Mouse (Mus musculus) olfactory bulb, adult 2 months (tissue): ENCODE data around the gene Rfesd. TPM values are rescaled to one million over a fixed set of nuclear protein-coding genes. Genes with fewer than 3 reads are reported as not detected.
A peak's percentile ranks its signal among the peaks of the same experiment; 100 is the strongest.

ENCODE experiments used
- H3K27ac ChIP-seq: fragments of 200-500 bp; 2 replicates; pipeline ENCODE4 v1.5.1; 2012; ENCODE audit warnings: low read depth, low read length; ENCODE audit not compliant: insufficient read depth
- H3K4me1 ChIP-seq: fragments of 200-500 bp; 2 replicates; pipeline ENCODE4 v1.6.1; 2012; ENCODE audit warnings: low read length; ENCODE audit not compliant: control insufficient read depth, insufficient read depth
- H3K4me3 ChIP-seq: fragments of 200-500 bp; 2 replicates; pipeline ENCODE4 v1.5.1; 2012; ENCODE audit warnings: mild to moderate bottlenecking, low read depth, low read length, moderate library complexity; ENCODE audit not compliant: insufficient read depth
- CTCF ChIP-seq: fragments of 200-500 bp; IDR thresholded peaks from 2 replicates; pipeline ENCODE4 v1.5.1; 2012; ENCODE audit warnings: low read depth, mild to moderate bottlenecking, low read length, moderate library complexity; ENCODE audit not compliant: insufficient read depth
- POLR2A ChIP-seq: fragments of 200-500 bp; IDR thresholded peaks from 2 replicates; pipeline ENCODE4 v1.6.1; 2012; ENCODE audit warnings: mild to moderate bottlenecking, low read depth, low read length, moderate library complexity; ENCODE audit not compliant: insufficient read depth
- WGBS: fragments of 180-500 bp; shearing (Covaris S2); methylation state at CpG from one replicate; pipeline ENCODE4 v1.1.7; 2018; 5-methylcytosine and 5-hydroxymethylcytosine counted together
- polyA plus RNA-seq: library from polyadenylated mRNA; stranded (reverse); fragments of >200 nt; gene quantifications from 2 replicates; pipeline ENCODE4 v1.2.4, GENCODE M21; 2012; ENCODE audit warnings: low replicate concordance; ENCODE audit not compliant: missing spikeins, insufficient read depth, insufficient read length

Rfesd gene
- polyA plus RNA-seq: not detected in 2 replicates

GRCm38 (mm10) chr13:76017974-76018843, at the start of gene Rfesd:
TSS of gene Rfesd (minus strand) at chr13:76018719.
- Histone ChIP-seq H3K27ac (peak within 1 kb of the TSS; percentile 94), H3K4me3 (peak within 1 kb of the TSS; percentile 96), H3K4me1 (peaks cover 3% of the 10 kb centered on the region; the same call in 1 of the 2 replicates)
- WGBS: under 1% methylated on average over 50 of the region's 50 CpGs
- no peak for TF ChIP-seq CTCF
- peak; percentile 80 for TF ChIP-seq POLR2A

- H3K4me1 ChIP-seq: no peaks in the 10 kb centered on the region
- H3K27ac ChIP-seq: no peak overlapping the region
- 88% methylated on average over 13 of the region's 13 CpGs for WGBS
- TF ChIP-seq CTCF: no peak
- no peak for TF ChIP-seq POLR2A
- H3K4me3 ChIP-seq: no peak overlapping the region
Measured at GRCm38 (mm10) chr13:76064363-76064945, 45.9 kb upstream of the Rfesd start.

GRCm38 (mm10) chr13:76063548-76063947, 45.0 kb upstream of the Rfesd start:
- H3K4me3 ChIP-seq: no peak overlapping the region
- TF ChIP-seq POLR2A (no peak), CTCF (no peak)
- 90% methylated on average over 4 of the region's 4 CpGs for whole genome bisulfite sequencing

GRCm38 (mm10) chr13:76062569-76062968, 44.0 kb upstream of the Rfesd start:
- no peak overlapping the region for H3K4me3 ChIP-seq
- no peaks in the 10 kb centered on the region for H3K4me1 ChIP-seq
- no peak overlapping the region for H3K27ac ChIP-seq
- no peak for TF ChIP-seq CTCF
- TF ChIP-seq POLR2A: no peak
- 94% methylated on average over 3 of the region's 3 CpGs for WGBS

More at GRCm38 (mm10) chr13:76063548-76063947, 45.0 kb upstream of the Rfesd start:
- Histone ChIP-seq H3K27ac (no peak overlapping the region), H3K4me1 (no peaks in the 10 kb centered on the region)

- TF ChIP-seq CTCF: no peak
- TF ChIP-seq POLR2A: no peak
- Histone ChIP-seq H3K4me1 (no peaks in the 10 kb centered on the region), H3K4me3 (no peak overlapping the region), H3K27ac (no peak overlapping the region)
- WGBS: 83% methylated on average over 3 of the region's 3 CpGs
Measured at GRCm38 (mm10) chr13:76062126-76062525, 43.6 kb upstream of the Rfesd start.

- TF ChIP-seq POLR2A (no peak), CTCF (no peak)
- WGBS: 89% methylated on average over 4 of the region's 4 CpGs
- peaks cover 16% of the 10 kb centered on the region for H3K4me1 ChIP-seq
- H3K4me3 ChIP-seq: no peak overlapping the region
- no peak overlapping the region for H3K27ac ChIP-seq
Measured at GRCm38 (mm10) chr13:76059591-76059990, 41.1 kb upstream of the Rfesd start.

GRCm38 (mm10) chr13:76057267-76058069, 38.9 kb upstream of the Rfesd start:
- H3K4me1 ChIP-seq: peaks cover 16% of the 10 kb centered on the region
- H3K4me3 ChIP-seq: no peak overlapping the region
- 79% methylated on average over 10 of the region's 10 CpGs for WGBS
- TF ChIP-seq CTCF (no peak), POLR2A (no peak)
- no peak overlapping the region for H3K27ac ChIP-seq

- H3K4me1 ChIP-seq: peaks cover 16% of the 10 kb centered on the region
- WGBS: 13% methylated on average over 10 of the region's 10 CpGs
- TF ChIP-seq POLR2A (no peak), CTCF (no peak)
- no peak within 1 kb of the TSS for H3K27ac ChIP-seq
- H3K4me3 ChIP-seq: peak within 1 kb of the TSS; percentile 52
Measured at GRCm38 (mm10) chr13:76056896-76057266, 38.4 kb upstream of the Rfesd start, which contains the start of gene Gpr150. TSS of gene Gpr150 (minus strand) at chr13:76056996.

GRCm38 (mm10) chr13:76056261-76056724, 37.8 kb upstream of the Rfesd start:
- no peak overlapping the region for H3K27ac ChIP-seq
- WGBS: under 1% methylated on average over 34 of the region's 34 CpGs
- TF ChIP-seq POLR2A (no peak), CTCF (no peak)
- H3K4me1 ChIP-seq: peaks cover 16% of the 10 kb centered on the region
- peak overlapping the region; percentile 52 for H3K4me3 ChIP-seq
